Mouse (Mus musculus) E14TG2a.4 (cell line): ENCODE results near the gene Bcl11b.

Experiments
- CTCF ChIP-seq: conservative IDR thresholded peaks from 2 replicates; pipeline ENCODE4 v1.5.1; 2014; ENCODE audit warnings: low read length
- POU5F1 ChIP-seq: IDR thresholded peaks from 2 replicates; pipeline ENCODE4 v1.6.1; 2014; ENCODE audit warnings: low read length, borderline replicate concordance

DNA sequence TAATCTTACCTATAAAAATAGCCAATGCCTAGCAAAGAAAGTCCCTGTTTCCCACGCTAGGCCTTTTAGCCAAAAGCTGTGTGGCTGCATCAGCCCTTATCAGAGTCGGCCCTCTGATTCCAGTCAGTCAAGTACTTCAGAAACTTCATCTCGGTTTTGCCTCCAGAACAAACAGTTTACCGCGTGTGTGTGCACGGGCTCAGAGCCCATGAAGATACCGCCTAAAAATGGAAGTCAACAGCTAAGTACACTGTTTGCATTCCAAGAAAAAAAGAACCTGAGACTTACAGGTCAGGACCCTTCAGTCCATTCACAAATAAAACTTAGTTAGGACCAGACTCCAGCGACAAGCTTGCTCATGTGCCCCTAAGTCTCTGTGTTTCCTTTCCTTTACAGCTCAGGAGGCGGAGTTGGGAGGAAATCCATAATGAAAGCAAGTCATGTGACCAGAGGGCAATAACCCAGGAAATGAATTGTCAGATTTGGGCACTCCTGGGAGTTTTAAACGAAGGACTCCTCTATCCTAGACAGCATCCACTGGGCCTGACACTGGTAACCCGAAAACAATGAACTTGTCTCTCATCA is 29.8 kb downstream of the Bcl11b start:
- no peak for TF ChIP-seq CTCF
- TF ChIP-seq POU5F1, result no peak
